Mouse (Mus musculus) CH12.LX (cell line): Measurements from ENCODE around the gene Skap1. TPM values are rescaled to one million over a fixed set of nuclear protein-coding genes. Genes with fewer than 3 reads are reported as not detected.
A peak's percentile ranks its signal among the peaks of the same experiment; 100 is the strongest.

ENCODE experiments used
- DNase-seq: peaks from one replicate; pipeline ENCODE4 v3.0.0-alpha.2; 2013; ENCODE audit errors: extremely low read depth
- H3K27ac ChIP-seq: 2 replicates; pipeline ENCODE4 v1.5.1; 2012; ENCODE audit warnings: low read depth, mild to moderate bottlenecking, control low read depth, moderate library complexity; ENCODE audit not compliant: insufficient read depth
- H3K27me3 ChIP-seq: replicated peaks from 2 replicates; pipeline ENCODE3; 2012; ENCODE audit warnings: inconsistent platforms
- H3K36me3 ChIP-seq, 2 experiments: replicated peaks in 1 of 2; 2 replicates each; pipeline versions ENCODE3 to v1.6.1; 2012; ENCODE audit warnings: inconsistent platforms in 1 of 2, low read length in 1 of 2, mild to moderate bottlenecking in 1 of 2, mixed read lengths in 1 of 2, moderate library complexity in 1 of 2; ENCODE audit not compliant: control insufficient read depth in 1 of 2, insufficient read depth in 1 of 2
- H3K4me1 ChIP-seq, 2 experiments: 2 replicates each; pipeline ENCODE4 v1.6.1; 2012; ENCODE audit warnings: inconsistent platforms in 1 of 2, moderate library complexity in 1 of 2; ENCODE audit not compliant: insufficient read depth in 2 of 2, control insufficient read depth in 1 of 2
- H3K4me2 ChIP-seq: 2 replicates; pipeline ENCODE4 v1.6.1; 2012; ENCODE audit warnings: low read depth, mild to moderate bottlenecking, control low read depth; ENCODE audit not compliant: poor library complexity, insufficient read depth, severe bottlenecking
- H3K4me3 ChIP-seq, 3 experiments: fragments of 150-350 bp in 1 of 3; sonication (generic) in 1 of 3; replicated peaks in 1 of 3; 2 replicates each; pipeline versions ENCODE3 to v1.5.1; 2011 to 2012; ENCODE audit warnings: low read depth in 2 of 3, low read length in 2 of 3, mild to moderate bottlenecking in 2 of 3, moderate library complexity in 2 of 3, control low read depth in 1 of 3, improper control_type of control experiment in 1 of 3, inconsistent platforms in 1 of 3, mixed read lengths in 1 of 3; ENCODE audit not compliant: poor library complexity in 1 of 3
- H3K79me2 ChIP-seq: replicated peaks from 2 replicates; pipeline ENCODE4 v1.6.1; 2012; ENCODE audit warnings: mild to moderate bottlenecking, moderate library complexity; ENCODE audit not compliant: control insufficient read depth, poor library complexity, insufficient read depth, severe bottlenecking; ENCODE audit errors: extremely low read depth
- H3K9ac ChIP-seq: 2 replicates; pipeline ENCODE4 v1.6.1; 2012; ENCODE audit warnings: low read depth, mild to moderate bottlenecking, control low read depth, moderate library complexity; ENCODE audit not compliant: insufficient read depth
- H3K9me3 ChIP-seq: replicated peaks from 2 replicates; pipeline ENCODE3; 2012; ENCODE audit warnings: low read length, inconsistent platforms, mixed read lengths
- BHLHE40 ChIP-seq: IDR thresholded peaks from 2 replicates; pipeline ENCODE4 v1.6.1; 2011; ENCODE audit warnings: mild to moderate bottlenecking, low read depth, low read length, improper control_type of control experiment
- CHD1 ChIP-seq: IDR thresholded peaks from 2 replicates; pipeline ENCODE4 v1.6.1; 2012; ENCODE audit warnings: low read depth, low read length, improper control_type of control experiment, inconsistent platforms
- CHD2 ChIP-seq: IDR thresholded peaks from 2 replicates; pipeline ENCODE4 v1.6.1; 2011; ENCODE audit warnings: low read length, improper control_type of control experiment
- CTCF ChIP-seq, 2 experiments: IDR thresholded peaks in 1 of 2; conservative IDR thresholded peaks in 1 of 2; 2 replicates each; pipeline ENCODE4 v1.5.1; 2011 to 2012; ENCODE audit warnings: low read depth in 2 of 2, low read length in 2 of 2, improper control_type of control experiment in 1 of 2, inconsistent platforms in 1 of 2, mild to moderate bottlenecking in 1 of 2, moderate library complexity in 1 of 2
- E2F4 ChIP-seq: IDR thresholded peaks from 2 replicates; pipeline ENCODE4 v1.6.1; 2011; ENCODE audit warnings: low read depth, low read length, improper control_type of control experiment; ENCODE audit not compliant: insufficient replicate concordance
- ELF1 ChIP-seq: IDR thresholded peaks from 2 replicates; pipeline ENCODE4 v1.6.1; 2014; ENCODE audit warnings: low read depth, mild to moderate bottlenecking, inconsistent platforms, low read length, improper control_type of control experiment
- EP300 ChIP-seq: IDR thresholded peaks from 2 replicates; pipeline ENCODE4 v1.6.1; 2011; ENCODE audit warnings: low read length, improper control_type of control experiment
- GABPA ChIP-seq: IDR thresholded peaks from 2 replicates; pipeline ENCODE4 v1.6.1; 2012; ENCODE audit warnings: low read depth, low read length, improper control_type of control experiment, inconsistent platforms; ENCODE audit not compliant: insufficient replicate concordance
- HCFC1 ChIP-seq: IDR thresholded peaks from 2 replicates; pipeline ENCODE4 v1.6.1; 2012; ENCODE audit warnings: low read depth, mild to moderate bottlenecking, inconsistent platforms, low read length, improper control_type of control experiment
- IRF4 ChIP-seq: IDR thresholded peaks from 2 replicates; pipeline ENCODE4 v1.6.1; 2014; ENCODE audit warnings: low read depth, mild to moderate bottlenecking, inconsistent platforms, low read length, improper control_type of control experiment
- JUND ChIP-seq: conservative IDR thresholded peaks from 2 replicates; pipeline ENCODE4 v1.6.1; 2011; ENCODE audit warnings: low read depth, low read length, improper control_type of control experiment
- KAT2A ChIP-seq: IDR thresholded peaks from 2 replicates; pipeline ENCODE4 v1.6.1; 2012; ENCODE audit warnings: low read length, improper control_type of control experiment, inconsistent platforms; ENCODE audit not compliant: insufficient replicate concordance
- MAFK ChIP-seq: IDR thresholded peaks from 2 replicates; pipeline ENCODE4 v1.6.1; 2011; ENCODE audit warnings: low read length, improper control_type of control experiment; ENCODE audit not compliant: insufficient replicate concordance
- MAZ ChIP-seq: IDR thresholded peaks from 2 replicates; pipeline ENCODE4 v1.6.1; 2012; ENCODE audit warnings: low read depth, mild to moderate bottlenecking, inconsistent platforms, low read length, improper control_type of control experiment, moderate library complexity
- MEF2A ChIP-seq: IDR thresholded peaks from 2 replicates; pipeline ENCODE4 v1.6.1; 2014; ENCODE audit warnings: low read depth, mild to moderate bottlenecking, inconsistent platforms, low read length, improper control_type of control experiment, borderline replicate concordance
- MXI1 ChIP-seq: IDR thresholded peaks from 2 replicates; pipeline ENCODE4 v1.6.1; 2011; ENCODE audit warnings: mild to moderate bottlenecking, low read depth, low read length, improper control_type of control experiment
- NELFE ChIP-seq: IDR thresholded peaks from 2 replicates; pipeline ENCODE4 v1.6.1; 2011; ENCODE audit warnings: low read depth, low read length, improper control_type of control experiment
- PAX5 ChIP-seq: IDR thresholded peaks from 2 replicates; pipeline ENCODE4 v1.6.1; 2012; ENCODE audit warnings: low read length, inconsistent platforms, mixed read lengths
- POLR2A ChIP-seq: IDR thresholded peaks from 2 replicates; pipeline ENCODE4 v1.6.1; 2011; ENCODE audit warnings: low read depth, mild to moderate bottlenecking, improper control_type of control experiment, low read length
- POLR2AphosphoS2 ChIP-seq: IDR thresholded peaks from 2 replicates; pipeline ENCODE4 v1.6.1; 2011; ENCODE audit warnings: low read depth, low read length, improper control_type of control experiment
- RAD21 ChIP-seq: IDR thresholded peaks from 2 replicates; pipeline ENCODE4 v1.6.1; 2011; ENCODE audit warnings: low read depth, mild to moderate bottlenecking, low read length, improper control_type of control experiment, moderate library complexity
- RCOR1 ChIP-seq: conservative IDR thresholded peaks from 2 replicates; pipeline ENCODE4 v1.6.1; 2012; ENCODE audit warnings: low read depth, mild to moderate bottlenecking, inconsistent platforms, low read length, improper control_type of control experiment
- SIN3A ChIP-seq: IDR thresholded peaks from 2 replicates; pipeline ENCODE4 v1.6.1; 2012; ENCODE audit warnings: low read length, improper control_type of control experiment, inconsistent platforms
- SMC3 ChIP-seq: IDR thresholded peaks from 2 replicates; pipeline ENCODE4 v1.6.1; 2011; ENCODE audit warnings: low read depth, low read length, improper control_type of control experiment
- TBP ChIP-seq: conservative IDR thresholded peaks from 2 replicates; pipeline ENCODE4 v1.6.1; 2011; ENCODE audit warnings: low read depth, low read length, improper control_type of control experiment
- TCF12 ChIP-seq: IDR thresholded peaks from 2 replicates; pipeline ENCODE4 v1.6.1; 2014; ENCODE audit warnings: low read depth, mild to moderate bottlenecking, inconsistent platforms, low read length, improper control_type of control experiment
- UBTF ChIP-seq: IDR thresholded peaks from 2 replicates; pipeline ENCODE4 v1.6.1; 2012; ENCODE audit warnings: low read depth, mild to moderate bottlenecking, inconsistent platforms, low read length, improper control_type of control experiment, moderate library complexity
- USF1 ChIP-seq: IDR thresholded peaks from 2 replicates; pipeline ENCODE4 v1.6.1; 2014; ENCODE audit warnings: low read depth, mild to moderate bottlenecking, inconsistent platforms, low read length, improper control_type of control experiment
- USF2 ChIP-seq: conservative IDR thresholded peaks from 2 replicates; pipeline ENCODE4 v1.6.1; 2011; ENCODE audit warnings: low read depth, low read length, improper control_type of control experiment
- ZC3H11A ChIP-seq: IDR thresholded peaks from 2 replicates; pipeline ENCODE4 v1.6.1; 2012; ENCODE audit warnings: low read depth, mild to moderate bottlenecking, inconsistent platforms, low read length, improper control_type of control experiment
- ZKSCAN1 ChIP-seq: IDR thresholded peaks from 2 replicates; pipeline ENCODE4 v1.6.1; 2012; ENCODE audit warnings: low read depth, inconsistent platforms, low read length, improper control_type of control experiment, borderline replicate concordance
- ZNF384 ChIP-seq: IDR thresholded peaks from 2 replicates; pipeline ENCODE4 v1.6.1; 2012; ENCODE audit warnings: low read depth, low read length, improper control_type of control experiment, inconsistent platforms
- dilution Hi-C: fragments of 300-500 bp; cut with MboI; formaldehyde crosslinking; loops from 2 replicates; pipeline ENCODE4 v1.14.3; 2020; ENCODE audit warnings: low sequenced_read_pairs; ENCODE audit not compliant: extremely low pct_unique_long_range_greater_than_20kb, extremely low pct_ligation_motif_present
- in situ Hi-C: fragments of 300-500 bp; cut with MboI; formaldehyde crosslinking; loops from 3 replicates; pipeline ENCODE4 v1.14.3; 2019; ENCODE audit warnings: low sequenced_read_pairs, low pct_ligation_motif_present, low pct_unique_long_range_greater_than_20kb, mixed read lengths
- polyA plus RNA-seq: library from polyadenylated mRNA; unstranded; fragments of >175 nt; gene quantifications from 2 replicates; pipeline ENCODE4 v1.2.1, GENCODE M21; 2012; ENCODE audit warnings: low read depth; ENCODE audit not compliant: insufficient read length
- total RNA-seq, 2 experiments: library from RNA; depleted of rRNA; stranded (reverse); fragments of 300-350 nt in 1 of 2; fragments of >200 nt in 1 of 2; gene quantifications; 2 replicates each; pipeline ENCODE4 v1.2.3; 2012 to 2014

Skap1 gene
- total and polyA plus RNA-seq, 3 experiments: not detected

GRCm38 (mm10) chr11:96772413-96772812 is 308.0 kb downstream of the Skap1 start:
- peak overlapping the region; percentile 20; the same call in 1 of the 2 replicates for H3K27ac ChIP-seq
- H3K36me3 ChIP-seq: peaks cover 59 to 66% of the 10 kb centered on the region in 2 experiments
- H3K9ac ChIP-seq: no peak overlapping the region
- dilution Hi-C loops (no loop called here), in situ Hi-C loops (no loop called here)
- peak overlapping the region; percentile 3 to 80 (median 45) for H3K4me3 ChIP-seq
- H3K4me2 ChIP-seq: no peak overlapping the region
- DNase-seq: peak; percentile 38
- H3K27me3 ChIP-seq: no peaks in the 10 kb centered on the region
- no peaks in the 10 kb centered on the region for H3K9me3 ChIP-seq
- H3K79me2 ChIP-seq: peaks cover 24% of the 10 kb centered on the region
- peak; percentile 2; the same call in 1 of the 2 replicates for TF ChIP-seq SIN3A
- TF ChIP-seq USF1: peak; percentile 69
- TF ChIP-seq USF2: peak; percentile 55; the same call in 1 of the 2 replicates
- TF ChIP-seq CTCF (conservative IDR thresholded peaks at IDR 0.05 in 1 of 2, IDR thresholded peaks at IDR 0.05 in 1 of 2; ENCODE audit: low read depth in 2 of 2, low read length in 2 of 2): no peak
- TF ChIP-seq TCF12: no peak
- 0 out of 2 replicates have a peak, but pooled peaks have one; percentile 12 for TF ChIP-seq MXI1
- peak; percentile 47; the same call in 1 of the 2 replicates for TF ChIP-seq BHLHE40
- TF ChIP-seq NELFE: no peak
- peaks cover 33 to 55% of the 10 kb centered on the region in 2 experiments for H3K4me1 ChIP-seq

- in situ Hi-C loops (no loop called here), dilution Hi-C loops (no loop called here)
- peaks cover 24% of the 10 kb centered on the region for H3K79me2 ChIP-seq
- H3K4me2 ChIP-seq: peak overlapping the region; percentile 93
- H3K4me1 ChIP-seq: peaks cover 30 to 40% of the 10 kb centered on the region in 2 experiments
- H3K36me3 ChIP-seq: peaks cover 38 to 45% of the 10 kb centered on the region in 2 experiments
- peak overlapping the region; percentile 55 to 80 (median 74) for H3K4me3 ChIP-seq
- H3K9me3 ChIP-seq: no peaks in the 10 kb centered on the region
- no peaks in the 10 kb centered on the region for H3K27me3 ChIP-seq
- H3K27ac ChIP-seq: peak overlapping the region; percentile 83
- peak overlapping the region; percentile 87 for H3K9ac ChIP-seq
- DNase-seq: peak; percentile 100
- TF ChIP-seq POLR2A (peak; percentile 78), E2F4 (no peak), MAFK (peak; percentile 98), CTCF (conservative IDR thresholded peaks at IDR 0.05 in 1 of 2, IDR thresholded peaks at IDR 0.05 in 1 of 2; ENCODE audit: low read depth in 2 of 2, low read length in 2 of 2) (peak; percentile 43 to 88), UBTF (0 out of 2 replicates have a peak, but pooled peaks have one; percentile 28), ZKSCAN1 (no peak), EP300 (peak; percentile 99), GABPA (no peak), KAT2A (peak; percentile 85; the same call in 1 of the 2 replicates), RCOR1 (peak; percentile 95), MXI1 (peak; percentile 69), SMC3 (peak; percentile 90), CHD1 (no peak; the same call in 1 of the 2 replicates), POLR2AphosphoS2 (peak; percentile 90; the same call in 1 of the 2 replicates), TBP (peak; percentile 59; the same call in 1 of the 2 replicates), HCFC1 (peak; percentile 60), MAZ (peak; percentile 92), ZC3H11A (peak; percentile 70), MEF2A (peak; percentile 100), BHLHE40 (peak; percentile 94), ZNF384 (peak; percentile 73; the same call in 1 of the 2 replicates), SIN3A (peak; percentile 96), JUND (peak; percentile 76), IRF4 (peak; percentile 97), RAD21 (peak; percentile 84), ELF1 (peak; percentile 55; the same call in 1 of the 2 replicates), CHD2 (peak; percentile 93), PAX5 (no peak)
These were observed 310.1 kb downstream of the Skap1 start for GRCm38 (mm10) chr11:96774536-96774935.
